Mouse (Mus musculus) hindbrain, embryonic 16.5 days (tissue): ENCODE data around the gene Rpl23a. TPM values are rescaled to one million over a fixed set of nuclear protein-coding genes. Genes with fewer than 3 reads are reported as not detected.

ENCODE experiments used
- ATAC-seq: fragments of 200-750 bp; cut with Nextera tagmentation; 2 replicates; pipeline ENCODE4 v1.8.0; 2017; ENCODE audit warnings: moderate TSS enrichment, moderate library complexity
- H3K27ac ChIP-seq: fragments of 300-500 bp; sonication (generic); 2 replicates; pipeline ENCODE4 v1.5.1; 2014; ENCODE audit warnings: low read depth, mild to moderate bottlenecking, control low read depth, low read length, moderate library complexity
- H3K27me3 ChIP-seq: fragments of 300-500 bp; sonication (generic); replicated peaks from 2 replicates; pipeline ENCODE4 v1.6.1; 2014; ENCODE audit warnings: low read length; ENCODE audit not compliant: control insufficient read depth, insufficient read depth
- H3K36me3 ChIP-seq: fragments of 300-500 bp; sonication (generic); 2 replicates; pipeline ENCODE4 v1.6.1; 2014; ENCODE audit warnings: mild to moderate bottlenecking, low read length, moderate library complexity, mixed read lengths; ENCODE audit not compliant: control insufficient read depth, insufficient read depth
- H3K4me1 ChIP-seq: fragments of 300-500 bp; sonication (generic); 2 replicates; pipeline ENCODE4 v1.6.1; 2014; ENCODE audit warnings: low read depth, low read length; ENCODE audit not compliant: control insufficient read depth, insufficient read depth
- H3K4me2 ChIP-seq: fragments of 300-500 bp; sonication (generic); 2 replicates; pipeline ENCODE4 v1.6.1; 2014; ENCODE audit warnings: mild to moderate bottlenecking, low read length, control low read depth, moderate library complexity
- H3K4me3 ChIP-seq: fragments of 300-500 bp; sonication (generic); 2 replicates; pipeline ENCODE4 v1.5.1; 2014; ENCODE audit warnings: mild to moderate bottlenecking, low read length, control low read depth, moderate library complexity
- H3K9ac ChIP-seq: fragments of 300-500 bp; sonication (generic); 2 replicates; pipeline ENCODE4 v1.6.1; 2014; ENCODE audit warnings: low read depth, mild to moderate bottlenecking, control low read depth, low read length, moderate library complexity
- H3K9me3 ChIP-seq: fragments of 300-500 bp; sonication (generic); 2 replicates; pipeline ENCODE4 v1.6.1; 2014; ENCODE audit warnings: mild to moderate bottlenecking, low read length, moderate library complexity; ENCODE audit not compliant: control insufficient read depth
- WGBS: fragments of 180-500 bp; shearing (Covaris S2); extraction: QIAGEN DNeasy Blood & Tissue Kit; methylation state at CpG from one replicate; pipeline ENCODE4 v1.1.7; 2014; 5-methylcytosine and 5-hydroxymethylcytosine counted together
- polyA plus RNA-seq: library from polyadenylated mRNA; unstranded; fragments of >200 nt; fragmentation: Nextera tagmentation; extraction: Ambion mirVana; gene quantifications from 2 replicates; pipeline ENCODE4 v1.2.1, GENCODE M21; 2015

Gene Rpl23a
- polyA plus RNA-seq, 1 experiment from 2014 or later, result 677 TPM

- peaks cover 32% of the 10 kb centered on the region for H3K4me1 ChIP-seq
- peak; percentile 15; the same call in 1 of the 2 replicates for ATAC-seq
- no peak overlapping the region for H3K4me3 ChIP-seq
- H3K36me3 ChIP-seq, result peaks cover 33% of the 10 kb centered on the region
- WGBS, result 26% methylated on average over 2 of the region's 2 CpGs
- no peaks in the 10 kb centered on the region for H3K9me3 ChIP-seq
- no peaks in the 10 kb centered on the region for H3K27me3 ChIP-seq
- no peak overlapping the region for H3K9ac ChIP-seq
- H3K4me2 ChIP-seq, result no peak overlapping the region
- no peak overlapping the region for H3K27ac ChIP-seq
Observed at GRCm38 (mm10) chr11:78159096-78159495, 24.3 kb downstream of the Rpl23a start.

DNA sequence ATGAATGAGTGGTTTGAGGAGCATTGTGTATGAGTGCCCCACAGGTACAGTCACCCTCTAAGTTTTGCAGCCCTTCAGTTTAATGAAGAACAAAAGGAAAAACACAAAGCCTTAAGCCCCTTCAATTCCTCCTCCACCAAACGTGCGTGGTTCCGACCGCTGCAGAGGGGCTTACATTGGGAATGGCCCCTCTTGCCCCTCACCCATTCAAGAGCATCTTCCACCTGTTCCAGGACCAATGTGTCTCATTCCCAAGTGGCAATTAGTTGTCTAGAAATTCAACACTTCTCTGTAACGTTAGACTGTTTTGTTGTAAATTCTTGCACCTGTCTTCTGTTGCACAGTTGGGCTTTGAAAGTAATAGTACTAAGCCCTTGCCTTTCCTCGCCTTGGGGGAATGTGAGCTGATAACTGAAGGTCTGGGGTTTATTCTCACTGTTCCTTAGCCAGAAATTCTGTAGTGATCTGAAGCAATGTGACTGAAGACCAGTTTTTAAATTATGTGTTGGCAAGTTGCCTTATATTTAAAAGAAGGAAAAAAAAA, 27.2 kb downstream of the Rpl23a start:
- 78% methylated on average over 6 of the region's 6 CpGs for WGBS
- H3K9me3 ChIP-seq, result no peaks in the 10 kb centered on the region
- H3K27ac ChIP-seq, result no peak overlapping the region
- H3K4me1 ChIP-seq, result peaks cover 35% of the 10 kb centered on the region
- H3K36me3 ChIP-seq, result peaks cover 32% of the 10 kb centered on the region
- no peaks in the 10 kb centered on the region for H3K27me3 ChIP-seq
- no peak overlapping the region for H3K4me3 ChIP-seq
- no peak overlapping the region for H3K4me2 ChIP-seq
- ATAC-seq, result no peak
- H3K9ac ChIP-seq, result no peak overlapping the region

GRCm38 (mm10) chr11:78155674-78156073, 27.7 kb downstream of the Rpl23a start:
- H3K27me3 ChIP-seq, result no peaks in the 10 kb centered on the region
- ATAC-seq, result no peak
- peaks cover 35% of the 10 kb centered on the region for H3K4me1 ChIP-seq
- H3K9ac ChIP-seq, result no peak overlapping the region
- H3K36me3 ChIP-seq, result peaks cover 30% of the 10 kb centered on the region
- no peak overlapping the region for H3K4me3 ChIP-seq
- H3K27ac ChIP-seq, result no peak overlapping the region
- H3K9me3 ChIP-seq, result no peaks in the 10 kb centered on the region
- 66% methylated on average over 5 of the region's 5 CpGs for WGBS
- no peak overlapping the region for H3K4me2 ChIP-seq

GRCm38 (mm10) chr11:78153778-78154177, 29.6 kb downstream of the Rpl23a start:
- Histone ChIP-seq H3K4me3 (no peak overlapping the region), H3K36me3 (peaks cover 20% of the 10 kb centered on the region), H3K9ac (0 out of 2 replicates have a peak overlapping the region, but pooled peaks have one; percentile 14), H3K27me3 (no peaks in the 10 kb centered on the region), H3K27ac (peak overlapping the region; percentile 71), H3K4me1 (peaks cover 35% of the 10 kb centered on the region), H3K9me3 (no peaks in the 10 kb centered on the region), H3K4me2 (no peak overlapping the region)
- 54% methylated on average over 13 of the region's 13 CpGs for WGBS
- ATAC-seq, result no peak

DNA sequence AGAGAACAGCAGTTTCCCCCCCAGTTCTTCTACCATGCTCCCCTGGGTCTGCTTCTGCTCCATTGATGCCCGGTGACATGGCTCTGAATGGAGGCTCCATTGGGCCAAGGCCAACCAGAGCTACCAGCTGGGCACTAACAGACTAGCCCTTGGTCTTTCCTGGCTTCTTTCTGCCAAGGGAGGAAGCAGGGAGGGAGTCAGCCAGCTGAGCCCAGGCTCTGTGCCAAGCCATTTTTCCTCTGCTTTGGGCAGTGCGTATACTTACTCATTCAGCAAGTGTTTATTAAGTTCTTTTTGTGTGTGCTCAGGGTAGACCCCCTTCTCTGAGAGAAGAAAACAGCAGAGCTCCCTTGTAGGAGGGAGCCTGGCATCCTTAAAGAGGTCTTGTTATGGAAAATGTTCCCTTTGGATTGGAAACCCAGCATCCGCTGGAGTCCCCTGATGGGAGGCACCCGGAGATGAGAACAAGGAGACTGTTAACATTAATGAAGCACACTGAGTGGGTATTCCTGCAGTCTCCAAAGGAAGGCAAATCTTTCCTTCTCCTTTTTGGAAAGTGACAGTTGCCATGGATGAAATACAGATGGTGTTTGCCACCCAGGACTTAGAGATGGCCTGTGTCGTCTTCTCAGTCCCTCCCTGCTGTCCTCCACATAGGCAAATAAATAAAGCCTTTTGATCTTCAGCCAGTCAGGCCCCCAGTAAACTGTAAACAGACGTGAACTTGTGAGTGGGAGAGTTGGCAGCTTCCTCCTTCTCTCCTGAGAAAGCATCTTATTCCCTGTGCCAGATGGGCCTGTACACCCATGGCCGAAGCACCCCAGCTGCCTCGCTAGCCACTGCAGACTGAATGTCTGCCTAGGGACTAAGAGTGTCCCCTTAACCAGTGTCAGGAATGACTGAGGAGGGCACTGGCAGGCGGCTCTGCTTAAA, 30.8 kb downstream of the Rpl23a start:
- Histone ChIP-seq H3K27ac (peak overlapping the region; percentile 80), H3K4me3 (no peak overlapping the region), H3K27me3 (no peaks in the 10 kb centered on the region), H3K36me3 (peaks cover 13% of the 10 kb centered on the region), H3K9ac (no peak overlapping the region), H3K4me1 (peaks cover 31% of the 10 kb centered on the region), H3K9me3 (no peaks in the 10 kb centered on the region), H3K4me2 (peak overlapping the region; percentile 15; the same call in 1 of the 2 replicates)
- 26% methylated on average over 9 of the region's 9 CpGs for WGBS
- ATAC-seq, result peak; percentile 89

DNA sequence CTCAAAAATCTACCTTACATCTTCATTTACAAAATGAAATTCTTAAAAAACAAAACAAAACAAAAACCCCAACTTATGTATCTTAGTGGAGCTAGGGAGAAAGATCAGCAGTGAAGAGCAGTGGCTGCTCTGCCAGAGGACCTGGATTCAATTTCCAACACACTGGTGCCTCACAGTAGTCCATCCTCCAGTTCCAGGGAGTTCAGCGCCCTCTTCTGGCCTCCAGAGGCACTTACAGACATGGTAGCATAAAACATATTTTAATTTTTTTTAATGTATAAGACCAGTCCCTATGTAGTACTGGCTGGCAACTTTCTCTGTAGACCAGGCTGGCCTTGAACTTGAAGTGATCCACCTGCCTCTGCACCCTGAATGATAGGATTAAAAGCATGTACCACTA, 32.2 kb downstream of the Rpl23a start:
- no peaks in the 10 kb centered on the region for H3K9me3 ChIP-seq
- H3K27ac ChIP-seq, result no peak overlapping the region
- H3K36me3 ChIP-seq, result peaks cover 19% of the 10 kb centered on the region
- no peak overlapping the region for H3K4me3 ChIP-seq
- H3K4me1 ChIP-seq, result peaks cover 30% of the 10 kb centered on the region
- 35% methylated on average over 1 of the region's 1 CpGs for WGBS
- no peak for ATAC-seq
- H3K4me2 ChIP-seq, result no peak overlapping the region
- H3K27me3 ChIP-seq, result no peaks in the 10 kb centered on the region
- no peak overlapping the region for H3K9ac ChIP-seq

DNA sequence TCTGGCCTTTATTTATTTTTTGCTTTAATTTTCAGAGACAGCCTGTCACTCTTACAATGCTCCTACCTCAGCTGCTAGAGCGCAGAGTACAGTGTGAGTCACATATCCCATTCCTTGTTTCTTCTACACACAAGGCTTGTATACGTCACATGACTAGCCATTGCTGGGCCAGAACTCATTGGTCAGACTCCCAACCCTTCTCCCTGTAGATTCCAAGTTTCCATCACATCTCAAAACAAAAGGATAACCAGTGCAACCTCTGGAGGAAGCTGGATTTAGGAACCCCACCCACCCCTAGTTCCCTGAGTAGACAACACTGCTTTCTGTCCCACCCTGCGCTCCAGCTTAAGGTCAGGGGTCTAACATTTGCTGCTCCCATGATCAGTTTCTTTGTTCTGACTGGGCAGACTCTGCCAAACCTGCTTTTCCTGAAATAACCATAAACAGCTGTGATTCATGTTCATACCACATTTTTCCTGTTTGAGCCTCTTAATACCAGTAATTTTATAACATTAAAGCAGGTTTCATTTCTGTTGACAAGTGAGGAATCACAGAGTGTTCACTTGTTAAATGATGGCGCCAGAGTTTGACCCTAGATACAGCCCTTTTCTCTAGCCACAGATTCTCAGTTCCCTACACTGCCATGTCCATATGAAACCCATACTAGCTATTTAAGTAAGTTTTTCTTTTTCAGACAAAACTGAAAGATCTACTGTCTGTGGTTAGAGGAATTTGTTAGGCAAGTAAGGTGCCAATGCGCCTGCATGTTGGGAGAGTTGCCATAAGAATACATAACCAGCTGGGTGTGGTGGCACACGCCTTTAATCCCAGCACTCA, 36.5 kb downstream of the Rpl23a start:
- no peak overlapping the region for H3K4me3 ChIP-seq
- H3K4me1 ChIP-seq, result peaks cover 2% of the 10 kb centered on the region; the same call in 1 of the 2 replicates
- no peak overlapping the region for H3K9ac ChIP-seq
- H3K27ac ChIP-seq, result no peak overlapping the region
- H3K4me2 ChIP-seq, result no peak overlapping the region
- no peak for ATAC-seq
- WGBS, result 93% methylated on average over 6 of the region's 6 CpGs
- no peaks in the 10 kb centered on the region for H3K9me3 ChIP-seq
- no peaks in the 10 kb centered on the region for H3K27me3 ChIP-seq
- H3K36me3 ChIP-seq, result peaks cover 16% of the 10 kb centered on the region

DNA sequence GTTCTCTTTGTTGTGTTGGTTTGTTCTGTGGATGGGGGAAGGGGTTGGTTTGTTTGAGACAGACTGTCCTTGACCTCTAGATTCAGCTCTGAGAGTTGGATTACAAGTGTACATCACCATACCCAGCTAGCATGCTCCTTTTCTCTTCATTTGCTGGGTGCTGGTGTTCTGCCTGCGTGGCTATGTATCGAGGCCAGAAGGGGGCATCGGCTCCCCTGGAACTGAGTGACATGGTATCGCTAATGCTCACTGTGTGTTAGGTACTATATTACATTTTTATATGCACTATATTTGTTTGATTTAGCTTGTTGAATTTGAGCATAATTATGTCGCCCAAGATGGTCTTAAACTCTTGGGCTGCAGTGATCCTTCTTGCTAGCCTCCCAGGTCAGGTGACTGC, 37.2 kb downstream of the Rpl23a start:
- Histone ChIP-seq H3K27me3 (no peaks in the 10 kb centered on the region), H3K9me3 (no peaks in the 10 kb centered on the region), H3K4me2 (no peak overlapping the region), H3K9ac (no peak overlapping the region), H3K27ac (no peak overlapping the region), H3K4me3 (no peak overlapping the region), H3K4me1 (no peaks in the 10 kb centered on the region), H3K36me3 (peaks cover 16% of the 10 kb centered on the region)
- ATAC-seq, result no peak
- 87% methylated on average over 5 of the region's 5 CpGs for WGBS

DNA sequence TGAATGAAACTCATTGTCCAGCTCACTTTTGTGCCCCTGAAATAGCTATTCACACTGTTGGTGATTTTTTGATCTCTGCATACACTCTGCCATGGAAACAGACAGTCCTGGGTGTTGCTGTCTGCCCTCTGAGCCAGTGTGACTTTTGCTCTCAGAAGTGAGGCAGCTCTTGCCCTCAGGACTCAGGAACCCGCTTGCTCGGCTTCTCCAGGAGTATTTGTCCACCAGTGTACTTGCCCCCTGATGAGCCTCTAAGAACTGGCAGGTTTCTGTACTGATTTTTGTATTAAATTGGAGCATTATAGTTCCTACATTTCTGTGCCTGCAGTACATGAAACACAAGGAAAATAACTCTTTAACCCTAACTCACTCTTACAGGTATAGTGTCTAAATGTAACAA, 39.9 kb downstream of the Rpl23a start:
- Histone ChIP-seq H3K27me3 (no peaks in the 10 kb centered on the region), H3K4me3 (no peak overlapping the region), H3K27ac (no peak overlapping the region), H3K4me2 (no peak overlapping the region), H3K9ac (no peak overlapping the region), H3K4me1 (no peaks in the 10 kb centered on the region), H3K9me3 (no peaks in the 10 kb centered on the region), H3K36me3 (peaks cover 14% of the 10 kb centered on the region)
- WGBS, result 75% methylated on average over 2 of the region's 2 CpGs
- no peak for ATAC-seq
